Mouse (Mus musculus): ENCODE results near the gene Cox5a. TPM values are rescaled to one million over a fixed set of nuclear protein-coding genes. Genes with fewer than 3 reads are reported as not detected.
A peak's percentile ranks its signal among the peaks of the same experiment; 100 is the strongest.

The Cox5a gene
- 702 and 724 TPM in 2 replicates for polyA plus RNA-seq (2014; fragmentation: Nextera tagmentation; extraction: Ambion mirVana)

- H3K36me3 ChIP-seq (ENCODE audit: control insufficient read depth, insufficient read depth, low read length) = no peaks in the 10 kb centered on the region
- peak within 1 kb of the TSS; percentile 78 for H3K4me2 ChIP-seq (replicated peaks; ENCODE audit: low read depth, low read length)
- H3K4me3 ChIP-seq (ENCODE audit: low read depth, low read length) = peak within 1 kb of the TSS; percentile 96
- H3K9me3 ChIP-seq (ENCODE audit: control insufficient read depth, low read length) = no peaks in the 10 kb centered on the region
- peak within 1 kb of the TSS; percentile 88 for H3K27ac ChIP-seq (ENCODE audit: low read depth, low read length)
- WGBS = under 1% methylated on average over 88 of the region's 95 CpGs
- DNase-seq (ENCODE audit: low spot score) (peak; percentile 93), ATAC-seq (ENCODE audit: low FRiP score) (peak; percentile 95)
- peak within 1 kb of the TSS; percentile 97 for H3K9ac ChIP-seq (ENCODE audit: low read depth, low read length)
- no peaks in the 10 kb centered on the region for H3K4me1 ChIP-seq (replicated peaks; ENCODE audit: control insufficient read depth, insufficient read depth, low read length)
- H3K27me3 ChIP-seq (ENCODE audit: control insufficient read depth, insufficient read depth, low read length) = no peaks in the 10 kb centered on the region
Measured at GRCm38 (mm10) chr9:57521056-57521911, at the start of gene Cox5a. TSS of gene Cox5a (plus strand) at chr9:57521274.

GRCm38 (mm10) chr9:57485774-57486173 lies 35.3 kb upstream of the Cox5a start:
- Histone ChIP-seq H3K27ac (ENCODE audit: low read depth, low read length) (no peak overlapping the region), H3K36me3 (ENCODE audit: control insufficient read depth, insufficient read depth, low read length) (no peaks in the 10 kb centered on the region), H3K27me3 (ENCODE audit: control insufficient read depth, insufficient read depth, low read length) (no peaks in the 10 kb centered on the region), H3K9ac (ENCODE audit: low read depth, low read length) (no peak overlapping the region), H3K9me3 (ENCODE audit: control insufficient read depth, low read length) (no peaks in the 10 kb centered on the region), H3K4me1 (replicated peaks; ENCODE audit: control insufficient read depth, insufficient read depth, low read length) (no peaks in the 10 kb centered on the region), H3K4me2 (replicated peaks; ENCODE audit: low read depth, low read length) (no peak overlapping the region), H3K4me3 (ENCODE audit: low read depth, low read length) (no peak overlapping the region)
- DNase-seq (ENCODE audit: low spot score) = peak; percentile 86
- no peak for ATAC-seq (ENCODE audit: low FRiP score)
- WGBS = 18% methylated on average over 7 of the region's 7 CpGs

- Histone ChIP-seq H3K4me3 (ENCODE audit: low read depth, low read length) (no peak overlapping the region), H3K4me2 (replicated peaks; ENCODE audit: low read depth, low read length) (no peak overlapping the region), H3K36me3 (ENCODE audit: control insufficient read depth, insufficient read depth, low read length) (no peaks in the 10 kb centered on the region), H3K27ac (ENCODE audit: low read depth, low read length) (no peak overlapping the region), H3K4me1 (replicated peaks; ENCODE audit: control insufficient read depth, insufficient read depth, low read length) (no peaks in the 10 kb centered on the region), H3K27me3 (ENCODE audit: control insufficient read depth, insufficient read depth, low read length) (no peaks in the 10 kb centered on the region), H3K9me3 (ENCODE audit: control insufficient read depth, low read length) (no peaks in the 10 kb centered on the region), H3K9ac (ENCODE audit: low read depth, low read length) (no peak overlapping the region)
- ATAC-seq (ENCODE audit: low FRiP score) = no peak
- WGBS = 75% methylated on average over 7 of the region's 7 CpGs
- no peak for DNase-seq (ENCODE audit: low spot score)
Measured at GRCm38 (mm10) chr9:57487807-57488206, 33.3 kb upstream of the Cox5a start.

DNA sequence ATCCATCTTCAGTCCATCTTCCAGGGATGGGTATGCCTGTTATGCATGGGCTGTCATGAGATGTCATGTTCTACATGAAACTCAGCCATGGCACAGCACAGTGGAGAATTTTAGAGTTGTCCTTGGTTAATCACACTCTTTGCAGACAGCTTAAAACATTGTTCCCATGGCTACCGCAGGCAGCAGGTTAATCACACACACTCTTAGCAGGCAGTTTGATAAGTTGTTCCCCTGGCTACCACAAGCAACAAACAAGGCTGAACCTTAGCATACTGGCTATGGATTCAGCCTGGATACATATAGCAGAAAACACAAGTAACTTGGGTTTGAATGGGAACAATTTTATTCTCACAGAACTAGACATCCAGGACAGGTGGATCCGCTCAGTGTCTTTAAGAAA lies 27.5 kb upstream of the Cox5a start:
- Histone ChIP-seq H3K9ac (ENCODE audit: low read depth, low read length) (no peak overlapping the region), H3K9me3 (ENCODE audit: control insufficient read depth, low read length) (no peaks in the 10 kb centered on the region), H3K27ac (ENCODE audit: low read depth, low read length) (no peak overlapping the region), H3K4me2 (replicated peaks; ENCODE audit: low read depth, low read length) (no peak overlapping the region), H3K4me3 (ENCODE audit: low read depth, low read length) (no peak overlapping the region), H3K4me1 (replicated peaks; ENCODE audit: control insufficient read depth, insufficient read depth, low read length) (no peaks in the 10 kb centered on the region), H3K36me3 (ENCODE audit: control insufficient read depth, insufficient read depth, low read length) (no peaks in the 10 kb centered on the region), H3K27me3 (ENCODE audit: control insufficient read depth, insufficient read depth, low read length) (no peaks in the 10 kb centered on the region; the same call in 1 of the 2 replicates)
- no peak for DNase-seq (ENCODE audit: low spot score)
- ATAC-seq (ENCODE audit: low FRiP score) = no peak
- WGBS = 90% methylated on average over 2 of the region's 2 CpGs

GRCm38 (mm10) chr9:57494970-57495369 lies 26.1 kb upstream of the Cox5a start:
- no peak for DNase-seq (ENCODE audit: low spot score)
- no peaks in the 10 kb centered on the region for H3K36me3 ChIP-seq (ENCODE audit: control insufficient read depth, insufficient read depth, low read length)
- H3K4me2 ChIP-seq (replicated peaks; ENCODE audit: low read depth, low read length) = no peak overlapping the region
- no peaks in the 10 kb centered on the region for H3K4me1 ChIP-seq (replicated peaks; ENCODE audit: control insufficient read depth, insufficient read depth, low read length)
- no peak for ATAC-seq (ENCODE audit: low FRiP score)
- H3K4me3 ChIP-seq (ENCODE audit: low read depth, low read length) = no peak overlapping the region
- no peaks in the 10 kb centered on the region for H3K9me3 ChIP-seq (ENCODE audit: control insufficient read depth, low read length)
- no peak overlapping the region for H3K27ac ChIP-seq (ENCODE audit: low read depth, low read length)
- H3K9ac ChIP-seq (ENCODE audit: low read depth, low read length) = no peak overlapping the region
- H3K27me3 ChIP-seq (ENCODE audit: control insufficient read depth, insufficient read depth, low read length) = no peaks in the 10 kb centered on the region; the same call in 1 of the 2 replicates

DNA sequence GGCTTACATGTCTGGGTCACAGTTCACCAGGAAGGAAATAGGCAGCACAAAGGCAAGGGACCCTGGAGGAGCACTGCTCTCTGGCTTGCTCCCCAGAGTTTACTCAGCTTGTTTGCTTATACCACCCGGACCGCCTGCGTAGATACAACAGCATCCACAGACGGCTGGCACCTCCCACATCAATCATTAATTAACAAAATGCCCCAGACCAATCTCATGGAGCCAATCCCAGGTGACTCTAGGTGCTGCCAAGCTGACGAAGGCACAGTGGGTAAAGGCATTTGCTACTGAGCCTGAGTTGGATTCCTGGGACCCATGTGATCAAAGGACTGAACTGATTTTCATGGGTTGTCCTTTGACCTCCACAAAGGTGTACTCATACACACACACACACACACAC lies 23.8 kb upstream of the Cox5a start:
- Histone ChIP-seq H3K27me3 (ENCODE audit: control insufficient read depth, insufficient read depth, low read length) (peaks cover 16% of the 10 kb centered on the region), H3K9me3 (ENCODE audit: control insufficient read depth, low read length) (no peaks in the 10 kb centered on the region), H3K27ac (ENCODE audit: low read depth, low read length) (no peak overlapping the region), H3K4me3 (ENCODE audit: low read depth, low read length) (no peak overlapping the region), H3K36me3 (ENCODE audit: control insufficient read depth, insufficient read depth, low read length) (no peaks in the 10 kb centered on the region), H3K9ac (ENCODE audit: low read depth, low read length) (no peak overlapping the region), H3K4me1 (replicated peaks; ENCODE audit: control insufficient read depth, insufficient read depth, low read length) (peaks cover 4% of the 10 kb centered on the region; the same call in 1 of the 2 replicates), H3K4me2 (replicated peaks; ENCODE audit: low read depth, low read length) (no peak overlapping the region)
- 73% methylated on average over 5 of the region's 5 CpGs for WGBS
- no peak for ATAC-seq (ENCODE audit: low FRiP score)
- no peak for DNase-seq (ENCODE audit: low spot score)

- ATAC-seq (ENCODE audit: low FRiP score) = no peak
- Histone ChIP-seq H3K27ac (ENCODE audit: low read depth, low read length) (peak overlapping the region; percentile 33; the same call in 1 of the 2 replicates), H3K27me3 (ENCODE audit: control insufficient read depth, insufficient read depth, low read length) (peaks cover 29% of the 10 kb centered on the region), H3K4me1 (replicated peaks; ENCODE audit: control insufficient read depth, insufficient read depth, low read length) (peaks cover 9% of the 10 kb centered on the region; the same call in 1 of the 2 replicates), H3K4me2 (replicated peaks; ENCODE audit: low read depth, low read length) (no peak overlapping the region), H3K9ac (ENCODE audit: low read depth, low read length) (no peak overlapping the region), H3K9me3 (ENCODE audit: control insufficient read depth, low read length) (no peaks in the 10 kb centered on the region), H3K36me3 (ENCODE audit: control insufficient read depth, insufficient read depth, low read length) (no peaks in the 10 kb centered on the region), H3K4me3 (ENCODE audit: low read depth, low read length) (no peak overlapping the region)
- no peak for DNase-seq (ENCODE audit: low spot score)
- WGBS = 50% methylated on average over 7 of the region's 7 CpGs
Measured at GRCm38 (mm10) chr9:57498536-57498935, 22.5 kb upstream of the Cox5a start.

DNA sequence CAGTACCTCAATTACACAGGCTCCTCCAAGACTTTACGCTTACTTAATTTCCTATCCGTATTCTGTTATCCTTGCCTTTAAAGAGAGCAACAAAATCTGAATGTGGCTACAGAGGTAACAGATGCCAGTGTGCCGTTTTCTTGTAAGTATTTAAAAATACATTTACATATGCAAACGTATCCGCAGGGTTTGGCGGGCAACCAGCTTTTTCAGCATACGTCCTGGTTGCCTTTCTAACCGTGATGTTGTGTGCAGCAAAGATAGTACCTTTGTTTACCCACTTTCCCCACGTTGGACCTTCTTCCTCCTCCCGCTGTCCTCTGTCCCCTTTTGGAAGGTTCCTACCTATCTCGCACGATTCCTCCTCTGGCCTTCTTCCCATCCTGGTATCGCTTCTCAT lies 19.6 kb upstream of the Cox5a start:
- ATAC-seq (ENCODE audit: low FRiP score) = no peak
- Histone ChIP-seq H3K27ac (ENCODE audit: low read depth, low read length) (peak overlapping the region; percentile 42; the same call in 1 of the 2 replicates), H3K4me1 (replicated peaks; ENCODE audit: control insufficient read depth, insufficient read depth, low read length) (peaks cover 14% of the 10 kb centered on the region), H3K27me3 (ENCODE audit: control insufficient read depth, insufficient read depth, low read length) (peaks cover 58% of the 10 kb centered on the region), H3K4me2 (replicated peaks; ENCODE audit: low read depth, low read length) (peak overlapping the region; percentile 2), H3K9ac (ENCODE audit: low read depth, low read length) (0 out of 2 replicates have a peak overlapping the region, but pooled peaks have one; percentile 23), H3K36me3 (ENCODE audit: control insufficient read depth, insufficient read depth, low read length) (no peaks in the 10 kb centered on the region), H3K9me3 (ENCODE audit: control insufficient read depth, low read length) (no peaks in the 10 kb centered on the region), H3K4me3 (ENCODE audit: low read depth, low read length) (peak overlapping the region; percentile 14)
- DNase-seq (ENCODE audit: low spot score) = no peak
- WGBS = 6% methylated on average over 13 of the region's 13 CpGs

DNA sequence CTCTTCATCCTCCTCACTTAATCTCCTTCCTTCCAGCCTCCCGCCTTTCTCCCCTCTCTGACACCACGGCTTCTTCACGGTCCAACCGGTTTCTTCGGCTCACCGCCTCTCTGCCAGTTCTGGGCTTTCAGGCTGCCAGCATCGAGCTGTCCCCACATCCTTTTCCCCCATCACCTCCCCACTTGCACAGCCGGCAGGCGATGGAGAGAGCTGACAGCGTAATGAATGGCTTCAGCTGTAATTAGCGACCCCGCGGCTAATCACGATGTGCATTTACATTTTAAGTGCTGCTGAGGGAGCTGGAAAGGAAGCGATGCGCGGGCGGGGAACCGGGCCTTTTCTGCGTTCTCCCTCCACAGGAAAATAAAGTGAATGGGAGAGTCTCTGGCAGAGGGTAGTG lies 19.2 kb upstream of the Cox5a start:
- H3K27ac ChIP-seq (ENCODE audit: low read depth, low read length) = peak overlapping the region; percentile 42; the same call in 1 of the 2 replicates
- DNase-seq (ENCODE audit: low spot score) (peak; percentile 70), ATAC-seq (ENCODE audit: low FRiP score) (peak; percentile 37; the same call in 1 of the 2 replicates)
- H3K9ac ChIP-seq (ENCODE audit: low read depth, low read length) = 0 out of 2 replicates have a peak overlapping the region, but pooled peaks have one; percentile 23
- no peaks in the 10 kb centered on the region for H3K36me3 ChIP-seq (ENCODE audit: control insufficient read depth, insufficient read depth, low read length)
- WGBS = 2% methylated on average over 20 of the region's 20 CpGs
- H3K9me3 ChIP-seq (ENCODE audit: control insufficient read depth, low read length) = no peaks in the 10 kb centered on the region
- peaks cover 60% of the 10 kb centered on the region for H3K27me3 ChIP-seq (ENCODE audit: control insufficient read depth, insufficient read depth, low read length)
- H3K4me3 ChIP-seq (ENCODE audit: low read depth, low read length) = peak overlapping the region; percentile 14
- H3K4me2 ChIP-seq (replicated peaks; ENCODE audit: low read depth, low read length) = peak overlapping the region; percentile 2
- H3K4me1 ChIP-seq (replicated peaks; ENCODE audit: control insufficient read depth, insufficient read depth, low read length) = peaks cover 14% of the 10 kb centered on the region
